Mouse (Mus musculus): ENCODE data around the gene Itfg2.

DNA sequence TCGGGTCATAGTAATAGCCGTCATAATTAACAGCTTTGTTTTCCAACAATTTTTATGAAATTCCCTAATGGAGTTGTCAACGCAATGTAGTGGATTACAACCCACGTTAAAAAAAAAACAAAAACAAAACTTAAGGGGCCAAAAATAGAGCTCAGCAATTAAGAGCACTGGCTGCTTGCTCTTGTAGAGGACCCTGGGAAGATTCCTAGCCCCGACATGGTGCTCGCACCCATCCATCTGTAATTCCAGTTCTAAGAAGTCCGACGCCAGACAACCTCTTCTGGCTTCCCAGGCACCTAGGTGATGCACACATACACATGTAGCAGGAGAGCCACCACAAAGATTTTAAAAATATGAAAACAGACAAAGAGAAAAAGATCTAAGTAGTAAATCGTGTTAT lies 315 bp upstream of the Itfg2 start:
- TF ChIP-seq CTCF (IDR thresholded peaks at IDR 0.05; ENCODE audit: control insufficient read depth, insufficient read depth, low read length), result no peak
- no peak for TF ChIP-seq POLR2A (IDR thresholded peaks at IDR 0.05; ENCODE audit: borderline replicate concordance, control insufficient read depth, low read depth, low read length)
